Mouse (Mus musculus) E14TG2a.4 (cell line): ENCODE data around the gene Dab2.

Experiments used
- CTCF ChIP-seq: conservative IDR thresholded peaks from 2 replicates; pipeline ENCODE4 v1.5.1; 2014; ENCODE audit warnings: low read length
- POU5F1 ChIP-seq: IDR thresholded peaks from 2 replicates; pipeline ENCODE4 v1.6.1; 2014; ENCODE audit warnings: low read length, borderline replicate concordance

GRCm38 (mm10) chr15:6398211-6398610 is 98.6 kb downstream of the Dab2 start:
- no peak for TF ChIP-seq CTCF
- TF ChIP-seq POU5F1: no peak
